Mouse (Mus musculus) testis, adult 2 months (tissue): ENCODE results near the gene Chn2. TPM values are rescaled to one million over a fixed set of nuclear protein-coding genes. Genes with fewer than 3 reads are reported as not detected.

ENCODE experiments used
- H3K27ac ChIP-seq: fragments of 200-500 bp; 2 replicates; pipeline ENCODE4 v1.5.1; 2012; ENCODE audit warnings: low read depth, low read length; ENCODE audit not compliant: control insufficient read depth, insufficient read depth
- H3K27me3 ChIP-seq: fragments of 200-500 bp; 2 replicates; pipeline ENCODE4 v1.6.1; 2012; ENCODE audit warnings: mild to moderate bottlenecking, low read length, moderate library complexity; ENCODE audit not compliant: control insufficient read depth, insufficient read depth
- H3K36me3 ChIP-seq: fragments of 200-500 bp; 2 replicates; pipeline ENCODE4 v1.6.1; 2012; ENCODE audit warnings: mild to moderate bottlenecking, low read length; ENCODE audit not compliant: control insufficient read depth, insufficient read depth
- H3K4me1 ChIP-seq: fragments of 200-500 bp; 2 replicates; pipeline ENCODE4 v1.6.1; 2012; ENCODE audit warnings: low read length; ENCODE audit not compliant: control insufficient read depth, insufficient read depth
- H3K4me3 ChIP-seq: fragments of 200-500 bp; 2 replicates; pipeline ENCODE4 v1.5.1; 2012; ENCODE audit warnings: low read depth, mild to moderate bottlenecking, low read length, moderate library complexity, mixed read lengths; ENCODE audit not compliant: control insufficient read depth
- CTCF ChIP-seq: fragments of 200-500 bp; IDR thresholded peaks from 2 replicates; pipeline ENCODE4 v1.5.1; 2012; ENCODE audit warnings: low read depth, mild to moderate bottlenecking, inconsistent platforms, low read length, moderate library complexity; ENCODE audit not compliant: control insufficient read depth, insufficient read depth, insufficient replicate concordance
- POLR2A ChIP-seq: fragments of 200-500 bp; IDR thresholded peaks from 2 replicates; pipeline ENCODE4 v1.6.1; 2012; ENCODE audit warnings: low read depth, mild to moderate bottlenecking, inconsistent platforms, low read length, moderate library complexity; ENCODE audit not compliant: control insufficient read depth
- polyA plus RNA-seq: library from polyadenylated mRNA; depleted of rRNA; stranded (reverse); fragments of >200 nt; gene quantifications from 2 replicates; pipeline ENCODE4 v1.2.3, GENCODE M21; 2012

The Chn2 gene
- polyA plus RNA-seq, 1 experiment, result 637 TPM

GRCm38 (mm10) chr6:54160677-54161076, 121.3 kb downstream of the Chn2 start:
- no peak for TF ChIP-seq CTCF
- no peak for TF ChIP-seq POLR2A
- H3K36me3 ChIP-seq, result no peaks in the 10 kb centered on the region
- no peak overlapping the region for H3K27ac ChIP-seq
- no peak overlapping the region for H3K4me3 ChIP-seq
- no peaks in the 10 kb centered on the region for H3K27me3 ChIP-seq
- no peaks in the 10 kb centered on the region for H3K4me1 ChIP-seq

GRCm38 (mm10) chr6:54161246-54161645, 121.9 kb downstream of the Chn2 start:
- Histone ChIP-seq H3K4me3 (no peak overlapping the region), H3K4me1 (no peaks in the 10 kb centered on the region), H3K27ac (no peak overlapping the region), H3K36me3 (no peaks in the 10 kb centered on the region), H3K27me3 (no peaks in the 10 kb centered on the region)
- TF ChIP-seq POLR2A (no peak), CTCF (no peak)

GRCm38 (mm10) chr6:54162321-54162720, 123.0 kb downstream of the Chn2 start:
- H3K27ac ChIP-seq, result no peak overlapping the region
- no peak for TF ChIP-seq POLR2A
- TF ChIP-seq CTCF, result no peak
- no peaks in the 10 kb centered on the region for H3K27me3 ChIP-seq
- H3K36me3 ChIP-seq, result no peaks in the 10 kb centered on the region
- no peak overlapping the region for H3K4me3 ChIP-seq
- no peaks in the 10 kb centered on the region for H3K4me1 ChIP-seq

GRCm38 (mm10) chr6:54162786-54163185, 123.4 kb downstream of the Chn2 start:
- no peaks in the 10 kb centered on the region for H3K27me3 ChIP-seq
- no peak overlapping the region for H3K27ac ChIP-seq
- no peaks in the 10 kb centered on the region for H3K36me3 ChIP-seq
- no peaks in the 10 kb centered on the region for H3K4me1 ChIP-seq
- TF ChIP-seq CTCF (no peak), POLR2A (no peak)
- H3K4me3 ChIP-seq, result no peak overlapping the region

GRCm38 (mm10) chr6:54163702-54164101, 124.3 kb downstream of the Chn2 start:
- Histone ChIP-seq H3K27me3 (no peaks in the 10 kb centered on the region), H3K4me3 (no peak overlapping the region), H3K27ac (no peak overlapping the region), H3K36me3 (no peaks in the 10 kb centered on the region), H3K4me1 (no peaks in the 10 kb centered on the region)
- TF ChIP-seq POLR2A, result no peak
- no peak for TF ChIP-seq CTCF

GRCm38 (mm10) chr6:54164777-54165176, 125.4 kb downstream of the Chn2 start:
- H3K4me3 ChIP-seq, result no peak overlapping the region
- no peaks in the 10 kb centered on the region for H3K4me1 ChIP-seq
- H3K36me3 ChIP-seq, result no peaks in the 10 kb centered on the region
- H3K27ac ChIP-seq, result no peak overlapping the region
- no peaks in the 10 kb centered on the region for H3K27me3 ChIP-seq
- TF ChIP-seq CTCF, result peak; percentile 49; the same call in 1 of the 2 replicates
- TF ChIP-seq POLR2A, result no peak

GRCm38 (mm10) chr6:54165246-54165645, 125.9 kb downstream of the Chn2 start:
- H3K36me3 ChIP-seq, result no peaks in the 10 kb centered on the region
- H3K27me3 ChIP-seq, result no peaks in the 10 kb centered on the region
- H3K4me1 ChIP-seq, result no peaks in the 10 kb centered on the region
- H3K27ac ChIP-seq, result no peak overlapping the region
- TF ChIP-seq POLR2A, result no peak
- TF ChIP-seq CTCF, result no peak
- no peak overlapping the region for H3K4me3 ChIP-seq

- H3K4me3 ChIP-seq, result no peak overlapping the region
- no peak for TF ChIP-seq POLR2A
- no peaks in the 10 kb centered on the region for H3K27me3 ChIP-seq
- no peaks in the 10 kb centered on the region for H3K4me1 ChIP-seq
- H3K36me3 ChIP-seq, result no peaks in the 10 kb centered on the region
- H3K27ac ChIP-seq, result no peak overlapping the region
Measured at GRCm38 (mm10) chr6:54165863-54166262, 126.5 kb downstream of the Chn2 start.
